Mouse (Mus musculus) hindbrain, postnatal 0 days (tissue): ENCODE measurements at regions not wholly inside any gene's neighbourhood (a gene's known extent, or its start where the extent isn't known, plus 50 kb on each side); places are given as distances from the start of the nearest gene placed in this dataset.
"Not testable (repeated sequence)": the region's sequence is repeated elsewhere in the genome, so short reads cannot be mapped to it uniquely, and the experiment has no call there.

Experiments
- ATAC-seq: fragments of 200-750 bp; cut with Nextera tagmentation; 2 replicates; pipeline ENCODE4 v1.8.0; 2017; ENCODE audit warnings: mild to moderate bottlenecking, moderate TSS enrichment, moderate library complexity
- DNase-seq: peaks from one replicate; pipeline ENCODE4 v3.0.0-alpha.2; 2015; ENCODE audit warnings: low spot score
- H3K27ac ChIP-seq: fragments of 300-500 bp; sonication (generic); 2 replicates; pipeline ENCODE4 v1.5.1; 2014; ENCODE audit warnings: mild to moderate bottlenecking
- H3K27me3 ChIP-seq: fragments of 300-500 bp; sonication (generic); 2 replicates; pipeline ENCODE4 v1.6.1; 2014; ENCODE audit warnings: low read length, mixed read lengths; ENCODE audit not compliant: insufficient read depth
- H3K36me3 ChIP-seq: fragments of 300-500 bp; sonication (generic); 2 replicates; pipeline ENCODE4 v1.6.1; 2014; ENCODE audit warnings: low read length, mixed read lengths; ENCODE audit not compliant: insufficient read depth
- H3K4me1 ChIP-seq: fragments of 300-500 bp; sonication (generic); 2 replicates; pipeline ENCODE4 v1.6.1; 2014; ENCODE audit warnings: antibody characterized with exemption, low read length, mixed read lengths; ENCODE audit not compliant: insufficient read depth
- H3K4me2 ChIP-seq: fragments of 300-500 bp; sonication (generic); 2 replicates; pipeline ENCODE4 v1.6.1; 2014; ENCODE audit warnings: low read depth, mild to moderate bottlenecking, low read length, moderate library complexity, mixed read lengths
- H3K4me3 ChIP-seq: fragments of 300-500 bp; sonication (generic); 2 replicates; pipeline ENCODE4 v1.5.1; 2014; ENCODE audit warnings: low read length
- H3K9ac ChIP-seq: fragments of 300-500 bp; sonication (generic); replicated peaks from 2 replicates; pipeline ENCODE4 v1.6.1; 2014; ENCODE audit warnings: mild to moderate bottlenecking, low read length, moderate library complexity, mixed read lengths
- H3K9me3 ChIP-seq: fragments of 300-500 bp; sonication (generic); 2 replicates; pipeline ENCODE4 v1.6.1; 2016; ENCODE audit warnings: low read length, mixed read lengths
- CTCF ChIP-seq: IDR thresholded peaks from 2 replicates; pipeline ENCODE4 v1.5.1; 2016; ENCODE audit warnings: antibody characterized with exemption, control low read depth, low read depth
- WGBS: fragments of 180-500 bp; shearing (Covaris S2); extraction: QIAGEN DNeasy Blood & Tissue Kit; methylation state at CpG from one replicate; pipeline ENCODE4 v1.1.7; 2014; 5-methylcytosine and 5-hydroxymethylcytosine counted together

DNA sequence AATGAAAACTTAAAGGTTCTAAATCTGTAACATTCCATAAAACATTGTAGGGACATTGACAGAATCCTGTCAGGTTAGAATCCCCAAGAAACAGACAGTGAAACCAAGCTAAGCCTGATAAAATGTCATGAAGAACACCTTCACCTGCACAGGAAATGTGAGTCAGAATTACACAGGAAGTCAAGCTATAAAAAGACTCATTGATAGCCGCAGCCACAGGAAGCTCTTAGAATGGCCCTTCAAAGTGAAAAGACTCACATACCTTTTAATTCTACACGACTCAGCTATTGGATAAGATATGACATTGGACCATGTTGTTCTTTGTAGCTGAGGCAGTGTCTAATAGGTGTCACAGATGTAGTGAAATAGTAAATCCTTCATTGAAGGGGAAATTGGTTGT is 55.3 kb downstream of the Spin2c start:
- ATAC-seq (no peak), DNase-seq (no peak)
- Histone ChIP-seq H3K9ac (no peak overlapping the region), H3K27ac (no peak overlapping the region), H3K9me3 (no peaks in the 10 kb centered on the region), H3K36me3 (no peaks in the 10 kb centered on the region), H3K27me3 (no peaks in the 10 kb centered on the region), H3K4me1 (no peaks in the 10 kb centered on the region), H3K4me2 (no peak overlapping the region), H3K4me3 (no peak overlapping the region)
- 79% methylated on average over 2 of the region's 2 CpGs for WGBS
- TF ChIP-seq CTCF, result no peak

DNA sequence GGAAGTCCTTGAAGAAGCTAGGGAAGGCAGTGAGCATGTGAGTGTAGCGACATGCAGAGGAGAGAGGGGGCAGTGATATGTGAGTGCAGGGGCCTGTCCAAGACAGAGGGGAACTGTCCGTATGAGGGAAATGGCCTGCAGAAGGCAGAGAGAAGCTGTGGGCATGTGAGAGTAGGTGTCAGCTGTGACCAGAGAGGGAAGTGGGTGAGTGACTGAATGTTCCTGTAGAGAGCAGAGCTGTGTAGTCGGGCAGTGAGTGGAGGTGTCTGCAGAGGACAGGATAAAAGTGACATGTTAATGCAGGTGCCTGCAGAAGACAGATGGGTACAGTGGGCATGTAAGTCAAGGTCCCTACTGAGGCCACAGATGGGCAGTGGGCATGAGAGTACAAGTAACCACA is 84.4 kb downstream of the Samt1 start:
- Histone ChIP-seq H3K9me3 (no peaks in the 10 kb centered on the region), H3K27ac (no peak overlapping the region), H3K36me3 (no peaks in the 10 kb centered on the region), H3K4me2 (no peak overlapping the region), H3K9ac (no peak overlapping the region), H3K27me3 (no peaks in the 10 kb centered on the region), H3K4me1 (no peaks in the 10 kb centered on the region), H3K4me3 (no peak overlapping the region)
- no peak for ATAC-seq
- 77% methylated on average over 3 of the region's 3 CpGs for WGBS
- no peak for DNase-seq
- no peak for TF ChIP-seq CTCF

- no peaks in the 10 kb centered on the region for H3K4me1 ChIP-seq
- TF ChIP-seq CTCF, result peak; percentile 17; the same call in 1 of the 2 replicates
- H3K4me3 ChIP-seq, result no peak overlapping the region
- 79% methylated on average over 2 of the region's 2 CpGs for WGBS
- H3K4me2 ChIP-seq, result no peak overlapping the region
- DNase-seq (peak; percentile 2), ATAC-seq (no peak)
- H3K9me3 ChIP-seq, result no peaks in the 10 kb centered on the region
- no peak overlapping the region for H3K27ac ChIP-seq
- H3K9ac ChIP-seq, result no peak overlapping the region
- H3K27me3 ChIP-seq, result no peaks in the 10 kb centered on the region
- H3K36me3 ChIP-seq, result no peaks in the 10 kb centered on the region
These were observed 79.9 kb downstream of the Samt1 start for GRCm38 (mm10) chrX:153932586-153932985.

- Histone ChIP-seq H3K4me2 (no peak overlapping the region), H3K9ac (no peak overlapping the region), H3K4me1 (no peaks in the 10 kb centered on the region), H3K9me3 (no peaks in the 10 kb centered on the region), H3K27ac (no peak overlapping the region), H3K4me3 (no peak overlapping the region), H3K36me3 (no peaks in the 10 kb centered on the region), H3K27me3 (no peaks in the 10 kb centered on the region)
- no peak for TF ChIP-seq CTCF
- DNase-seq (no peak), ATAC-seq (no peak)
- WGBS, result 89% methylated on average over 3 of the region's 3 CpGs
These were observed 76.3 kb downstream of the Samt1 start for GRCm38 (mm10) chrX:153936111-153936510.

- Histone ChIP-seq H3K4me3 (no peak overlapping the region), H3K27ac (no peak overlapping the region), H3K9ac (no peak overlapping the region), H3K4me1 (no peaks in the 10 kb centered on the region), H3K27me3 (no peaks in the 10 kb centered on the region), H3K4me2 (no peak overlapping the region), H3K36me3 (no peaks in the 10 kb centered on the region), H3K9me3 (no peaks in the 10 kb centered on the region)
- DNase-seq (no peak), ATAC-seq (0 out of 2 replicates have a peak, but pooled peaks have one; percentile 35)
- no peak; the same call in 1 of the 2 replicates for TF ChIP-seq CTCF
These were observed 75.1 kb downstream of the Samt1 start for GRCm38 (mm10) chrX:153937346-153937745.

DNA sequence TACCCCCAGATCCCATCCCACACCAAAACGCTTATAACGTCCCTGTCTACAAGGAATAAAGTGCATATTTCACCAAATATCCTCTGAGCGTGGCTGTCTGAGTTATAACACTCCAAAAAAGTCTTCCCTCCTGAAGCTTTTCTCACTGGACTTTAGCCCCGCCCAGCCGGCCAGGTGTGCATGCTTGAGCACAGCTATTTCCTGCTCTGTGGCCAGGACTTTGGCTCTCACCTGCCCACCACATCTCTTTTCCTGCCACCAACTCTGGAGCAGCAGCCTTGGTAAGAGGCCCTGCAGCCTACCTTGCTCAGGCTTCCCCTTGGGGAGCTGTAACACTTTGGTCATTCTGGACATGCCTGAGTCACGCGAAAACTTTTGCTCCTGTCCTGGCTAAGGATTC is 72.4 kb downstream of the Samt1 start:
- WGBS, result 87% methylated on average over 7 of the region's 7 CpGs
- Histone ChIP-seq H3K27me3 (no peaks in the 10 kb centered on the region), H3K9ac (no peak overlapping the region), H3K4me3 (no peak overlapping the region), H3K27ac (no peak overlapping the region), H3K4me2 (no peak overlapping the region), H3K4me1 (no peaks in the 10 kb centered on the region), H3K9me3 (no peaks in the 10 kb centered on the region), H3K36me3 (no peaks in the 10 kb centered on the region)
- DNase-seq (no peak), ATAC-seq (no peak)
- no peak for TF ChIP-seq CTCF

- H3K4me2 ChIP-seq, DNase-seq, H3K27ac ChIP-seq, H3K4me3 ChIP-seq, H3K36me3 ChIP-seq, H3K9ac ChIP-seq, H3K27me3 ChIP-seq, H3K4me1 ChIP-seq, H3K9me3 ChIP-seq: not testable (repeated sequence)
- 0 out of 2 replicates have a peak, but pooled peaks have one; percentile 27 for ATAC-seq
- WGBS, result 85% methylated on average over 3 of the region's 3 CpGs
These were observed 71.3 kb downstream of the Samt1 start for GRCm38 (mm10) chrX:153941130-153941529.
